Mouse (Mus musculus): ENCODE results near the gene Tldc2. TPM values are rescaled to one million over a fixed set of nuclear protein-coding genes. Genes with fewer than 3 reads are reported as not detected.

Tldc2 gene
- total and polyA plus RNA-seq, 3 experiments, result not detected

DNA sequence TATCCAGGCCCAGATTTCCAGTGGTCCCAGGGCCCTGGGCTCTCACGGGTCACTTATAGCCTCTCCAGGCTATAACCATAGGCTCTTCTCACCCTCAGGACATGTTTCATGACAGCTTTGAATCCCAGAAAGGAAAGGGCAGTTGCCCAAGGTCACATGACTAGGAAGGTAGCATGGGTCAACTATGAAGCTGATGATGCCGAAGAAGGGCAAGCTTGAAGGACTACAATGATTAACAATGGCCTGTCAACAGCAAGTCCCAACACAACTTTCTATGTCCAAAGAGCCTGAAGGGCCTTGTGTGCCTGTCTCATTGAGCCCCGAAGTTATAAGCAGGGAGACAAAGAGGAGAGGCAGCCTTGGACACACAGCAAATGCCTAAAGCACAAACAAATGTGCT lies 29.7 kb upstream of the Tldc2 start:
- H3K9ac ChIP-seq (ENCODE audit: insufficient read depth, low read depth), result no peak overlapping the region
- DNase-seq (ENCODE audit: extremely low read depth), result no peak
- H3K79me2 ChIP-seq (replicated peaks; ENCODE audit: control insufficient read depth, extremely low read depth, insufficient read depth, poor library complexity, severe bottlenecking), result no peaks in the 10 kb centered on the region
- TF ChIP-seq MXI1 (IDR thresholded peaks at IDR 0.05; ENCODE audit: low read depth, low read length), result no peak
- TF ChIP-seq SIN3A (IDR thresholded peaks at IDR 0.05; ENCODE audit: low read length), result no peak
- no peak for TF ChIP-seq POLR2AphosphoS2 (IDR thresholded peaks at IDR 0.05; ENCODE audit: low read depth, low read length)
- no peak for TF ChIP-seq HCFC1 (IDR thresholded peaks at IDR 0.05; ENCODE audit: low read depth, low read length)
- TF ChIP-seq USF2 (conservative IDR thresholded peaks at IDR 0.05; ENCODE audit: low read depth, low read length), result no peak
- no peak for TF ChIP-seq CHD2 (IDR thresholded peaks at IDR 0.05; ENCODE audit: low read length)
- no peak for TF ChIP-seq ZMIZ1 (IDR thresholded peaks at IDR 0.05; ENCODE audit: low read depth, low read length)
- no peak for TF ChIP-seq ELF1 (IDR thresholded peaks at IDR 0.05; ENCODE audit: low read depth, low read length)
- TF ChIP-seq UBTF (IDR thresholded peaks at IDR 0.05; ENCODE audit: low read depth, low read length), result no peak
- TF ChIP-seq USF1 (IDR thresholded peaks at IDR 0.05; ENCODE audit: low read depth, low read length), result no peak
- no peak for TF ChIP-seq NRF1 (IDR thresholded peaks at IDR 0.05; ENCODE audit: low read depth, low read length)
- TF ChIP-seq BHLHE40 (IDR thresholded peaks at IDR 0.05; ENCODE audit: low read depth, low read length), result no peak
- no peak for TF ChIP-seq ZNF384 (IDR thresholded peaks at IDR 0.05; ENCODE audit: low read depth, low read length)
- TF ChIP-seq MAZ (IDR thresholded peaks at IDR 0.05; ENCODE audit: low read depth, low read length), result no peak
- TF ChIP-seq MAX (IDR thresholded peaks at IDR 0.05; ENCODE audit: low read length), result no peak
- TF ChIP-seq IRF4 (IDR thresholded peaks at IDR 0.05; ENCODE audit: low read depth, low read length), result no peak
- no peak for TF ChIP-seq PAX5 (IDR thresholded peaks at IDR 0.05; ENCODE audit: low read length)
- TF ChIP-seq ETS1 (conservative IDR thresholded peaks at IDR 0.05; ENCODE audit: low read depth, low read length), result no peak
- TF ChIP-seq SMC3 (IDR thresholded peaks at IDR 0.05; ENCODE audit: low read depth, low read length), result no peak
- dilution Hi-C loops (cut with MboI; ENCODE audit: extremely low pct_ligation_motif_present, extremely low pct_unique_long_range_greater_than_20kb, low sequenced_read_pairs) (no loop called here), in situ Hi-C loops (cut with MboI; ENCODE audit: low pct_ligation_motif_present, low pct_unique_long_range_greater_than_20kb, low sequenced_read_pairs) (no loop called here)
- H3K4me2 ChIP-seq (ENCODE audit: insufficient read depth, low read depth, poor library complexity, severe bottlenecking), result no peak overlapping the region
- peaks cover 0 to 5% of the 10 kb centered on the region in 2 experiments for H3K36me3 ChIP-seq (replicated peaks in 1 of 2; ENCODE audit: control insufficient read depth in 1 of 2, insufficient read depth in 1 of 2, low read length in 1 of 2)
- H3K27ac ChIP-seq (ENCODE audit: insufficient read depth, low read depth), result no peak overlapping the region
- no peak overlapping the region for H3K4me3 ChIP-seq (replicated peaks in 1 of 3; ENCODE audit: low read depth in 2 of 3, low read length in 2 of 3, poor library complexity in 1 of 3)
- peaks cover 0 to 49% of the 10 kb centered on the region in 2 experiments; a peak in 2 of 4 replicates for H3K4me1 ChIP-seq (ENCODE audit: control insufficient read depth in 1 of 2, insufficient read depth in 2 of 2)
- no peaks in the 10 kb centered on the region for H3K9me3 ChIP-seq (replicated peaks; ENCODE audit: low read length)
- no peaks in the 10 kb centered on the region for H3K27me3 ChIP-seq (replicated peaks)

GRCm38 (mm10) chr2:157057758-157058157 lies 29.1 kb upstream of the Tldc2 start:
- no peak overlapping the region for H3K4me2 ChIP-seq (ENCODE audit: insufficient read depth, low read depth, poor library complexity, severe bottlenecking)
- H3K27me3 ChIP-seq (replicated peaks), result no peaks in the 10 kb centered on the region
- H3K79me2 ChIP-seq (replicated peaks; ENCODE audit: control insufficient read depth, extremely low read depth, insufficient read depth, poor library complexity, severe bottlenecking), result no peaks in the 10 kb centered on the region
- dilution Hi-C loops (cut with MboI; ENCODE audit: extremely low pct_ligation_motif_present, extremely low pct_unique_long_range_greater_than_20kb, low sequenced_read_pairs), result no loop called here
- H3K36me3 ChIP-seq (replicated peaks in 1 of 2; ENCODE audit: control insufficient read depth in 1 of 2, insufficient read depth in 1 of 2, low read length in 1 of 2), result peaks cover 0 to 5% of the 10 kb centered on the region in 2 experiments
- TF ChIP-seq TBP (conservative IDR thresholded peaks at IDR 0.05; ENCODE audit: low read depth, low read length) (no peak), UBTF (IDR thresholded peaks at IDR 0.05; ENCODE audit: low read depth, low read length) (no peak), MAFK (IDR thresholded peaks at IDR 0.05; ENCODE audit: insufficient replicate concordance, low read length) (no peak), USF1 (IDR thresholded peaks at IDR 0.05; ENCODE audit: low read depth, low read length) (no peak), MAX (IDR thresholded peaks at IDR 0.05; ENCODE audit: low read length) (no peak), POLR2AphosphoS2 (IDR thresholded peaks at IDR 0.05; ENCODE audit: low read depth, low read length) (no peak), PAX5 (IDR thresholded peaks at IDR 0.05; ENCODE audit: low read length) (no peak), CHD1 (IDR thresholded peaks at IDR 0.05; ENCODE audit: low read depth, low read length) (no peak), ZMIZ1 (IDR thresholded peaks at IDR 0.05; ENCODE audit: low read depth, low read length) (no peak), EP300 (IDR thresholded peaks at IDR 0.05; ENCODE audit: low read length) (no peak)
- DNase-seq (ENCODE audit: extremely low read depth), result no peak
- H3K9me3 ChIP-seq (replicated peaks; ENCODE audit: low read length), result no peaks in the 10 kb centered on the region
- no peak overlapping the region for H3K27ac ChIP-seq (ENCODE audit: insufficient read depth, low read depth)
- in situ Hi-C loops (cut with MboI; ENCODE audit: low pct_ligation_motif_present, low pct_unique_long_range_greater_than_20kb, low sequenced_read_pairs), result no loop called here
- H3K4me1 ChIP-seq (ENCODE audit: control insufficient read depth in 1 of 2, insufficient read depth in 2 of 2), result peaks cover 0 to 48% of the 10 kb centered on the region in 2 experiments; a peak in 2 of 4 replicates
- no peak overlapping the region for H3K4me3 ChIP-seq (replicated peaks in 1 of 3; ENCODE audit: low read depth in 2 of 3, low read length in 2 of 3, poor library complexity in 1 of 3)
- H3K9ac ChIP-seq (ENCODE audit: insufficient read depth, low read depth), result no peak overlapping the region

All from CH12.LX (cell line).